Mouse (Mus musculus) megakaryocyte-erythroid progenitor cell, adult 5-6 weeks (primary cell): ENCODE measurements around the gene S100a5. TPM values are rescaled to one million over a fixed set of nuclear protein-coding genes. Genes with fewer than 3 reads are reported as not detected.

ENCODE experiments used
- ATAC-seq: replicated peaks from 2 replicates; pipeline ENCODE4 v1.8.0; 2016; ENCODE audit warnings: mild to moderate bottlenecking, inconsistent platforms; ENCODE audit not compliant: severe bottlenecking, poor library complexity, low FRiP score, low TSS enrichment
- total RNA-seq, 2 experiments: library from RNA; stranded (forward) in 1 of 2; stranded (reverse) in 1 of 2; fragments of 200-1000, 215-1000 nt in 1 of 2; fragments of >200 nt in 1 of 2; fragmentation: Nextera tagmentation in 1 of 2; gene quantifications; 2 replicates each; pipeline ENCODE4 v1.2.3; 2014 to 2017

The S100a5 gene
- total RNA-seq, 2 experiments from 2014 or later, result not detected

DNA sequence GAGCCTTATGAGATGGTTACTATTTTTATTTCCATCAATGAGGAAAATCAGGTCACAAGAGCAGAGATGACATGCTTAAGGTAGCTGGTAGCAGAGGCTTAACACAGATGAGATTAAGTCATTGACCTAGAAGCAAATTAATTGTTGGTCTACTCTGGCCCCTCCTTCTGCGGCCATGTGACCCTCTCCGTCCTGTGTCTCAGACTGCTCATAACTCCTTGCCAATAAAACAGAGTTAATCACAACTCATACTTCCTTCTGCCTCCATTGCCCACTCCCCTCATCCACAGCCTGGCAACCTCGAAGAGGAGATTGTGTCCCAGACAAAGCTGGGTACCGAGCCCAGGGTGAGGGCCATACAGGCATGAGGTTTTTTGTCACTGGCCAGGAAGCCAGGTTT, 10.1 kb upstream of the S100a5 start:
- no peak for ATAC-seq

GRCm38 (mm10) chr3:90599401-90599800, 8.9 kb upstream of the S100a5 start:
- no peak for ATAC-seq

DNA sequence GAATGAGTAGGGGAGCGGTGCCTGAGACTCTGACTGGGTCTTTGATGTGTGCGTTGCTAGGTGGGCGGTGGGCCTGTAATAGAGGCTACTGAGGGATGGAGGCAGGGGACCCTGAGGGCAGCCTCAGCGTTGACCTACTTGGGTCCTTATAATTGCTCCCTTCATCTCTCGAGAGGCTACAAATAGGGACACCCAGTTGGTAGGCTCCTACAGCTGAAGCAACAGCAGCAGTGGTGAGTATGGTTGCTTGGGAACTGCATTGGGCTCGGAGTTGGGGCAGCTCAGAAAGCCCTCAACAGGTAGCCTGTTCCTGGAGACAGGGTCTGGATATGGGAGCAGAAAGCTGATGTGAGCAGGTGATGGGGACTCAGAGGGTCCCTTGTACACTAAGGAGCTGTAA, 8.3 kb upstream of the S100a5 start:
- no peak for ATAC-seq

DNA sequence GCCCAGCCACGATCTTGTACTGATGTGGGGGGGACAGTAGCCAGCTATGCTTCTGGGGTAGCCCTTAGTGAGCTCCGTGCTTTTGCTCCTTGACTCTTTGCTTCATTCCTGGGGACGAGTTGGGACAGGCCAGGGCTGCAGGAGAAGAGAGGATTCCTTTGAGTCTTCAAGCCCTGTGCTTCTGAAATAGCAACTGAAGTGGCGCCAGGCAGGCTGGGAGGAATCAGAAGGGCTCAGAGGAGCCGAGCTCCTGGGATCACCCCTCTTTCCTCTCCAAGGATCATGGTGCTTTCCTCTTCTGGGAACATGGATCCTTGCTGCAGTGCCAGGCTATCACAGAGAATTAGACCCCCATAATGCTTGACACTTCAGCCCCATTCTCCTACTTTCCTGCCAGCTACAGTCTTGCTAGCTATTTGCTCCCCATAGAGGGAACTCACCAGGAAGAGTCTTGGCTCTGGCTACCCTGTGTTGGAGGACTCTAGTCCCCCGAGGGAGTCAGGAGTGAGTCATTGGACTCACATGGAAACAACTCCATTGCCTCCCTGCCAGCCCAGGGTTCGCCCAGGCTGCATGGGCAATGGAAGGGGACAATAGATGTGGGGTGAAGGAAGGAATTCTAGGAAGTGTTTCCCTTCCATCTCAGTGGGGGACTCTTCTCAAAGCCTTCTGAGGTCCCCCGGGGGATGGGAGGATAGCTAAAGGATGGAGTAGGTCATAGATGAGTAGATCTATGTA, 7.7 kb upstream of the S100a5 start:
- ATAC-seq, result no peak

DNA sequence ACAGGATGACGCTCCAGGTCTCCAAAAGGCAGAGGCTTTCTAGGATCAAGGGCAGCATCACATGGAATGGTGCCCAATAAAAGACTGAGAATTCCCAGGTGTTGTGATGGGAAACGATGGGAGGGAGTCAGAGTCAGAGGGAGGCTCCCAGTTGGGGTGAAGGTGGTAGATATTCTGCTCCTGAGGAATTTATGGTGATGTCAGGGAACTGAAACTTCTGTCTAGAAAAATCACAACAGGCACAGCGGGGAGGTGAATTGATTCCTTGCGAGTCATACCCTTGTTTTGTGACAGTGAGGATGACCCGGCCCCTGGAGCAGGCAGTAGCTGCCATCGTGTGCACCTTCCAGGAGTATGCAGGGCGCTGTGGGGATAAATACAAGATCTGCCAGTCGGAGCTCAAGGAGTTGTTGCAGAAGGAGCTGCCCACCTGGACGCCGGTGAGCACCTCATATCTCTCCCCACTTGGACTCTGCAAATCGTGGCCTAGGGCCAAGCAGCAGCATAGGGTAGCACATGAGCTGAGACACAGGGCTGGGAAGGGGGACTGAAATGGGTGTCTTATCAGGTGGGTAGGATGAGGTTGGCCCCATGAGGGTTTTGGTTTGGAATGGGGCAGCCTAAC, 6.7 kb upstream of the S100a5 start, which contains the start of gene Gm42674:
TSS of gene Gm42674 (plus strand) at position 419 of the 625 bp plus-strand sequence.
- ATAC-seq, result no peak

- ATAC-seq, result peak; percentile 64
Observed at GRCm38 (mm10) chr3:90603623-90604022, 4.7 kb upstream of the S100a5 start, which contains the start of gene S100a4. S100a4 (plus strand) TSS chr3:90603771.

DNA sequence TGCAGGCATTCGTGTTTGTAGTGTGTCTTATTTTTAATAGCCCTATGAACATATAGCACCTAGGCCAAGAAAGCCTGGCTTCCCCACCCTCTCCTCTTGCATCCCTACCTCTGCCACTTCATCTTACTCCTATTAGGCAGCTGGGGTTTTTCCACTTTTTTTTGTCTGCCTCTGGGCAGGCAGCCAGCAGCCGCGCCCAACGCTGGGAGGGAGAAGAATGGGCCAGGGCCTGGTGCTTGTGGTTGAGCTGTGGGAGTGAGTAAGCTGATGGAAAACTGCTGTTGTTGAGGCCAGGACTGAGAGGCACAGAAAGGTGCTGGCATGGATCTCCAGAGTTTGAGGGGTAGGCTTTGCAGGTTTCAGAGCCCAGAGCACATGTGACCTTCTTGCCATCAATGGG, 3.9 kb upstream of the S100a5 start:
- peak; percentile 73 for ATAC-seq

DNA sequence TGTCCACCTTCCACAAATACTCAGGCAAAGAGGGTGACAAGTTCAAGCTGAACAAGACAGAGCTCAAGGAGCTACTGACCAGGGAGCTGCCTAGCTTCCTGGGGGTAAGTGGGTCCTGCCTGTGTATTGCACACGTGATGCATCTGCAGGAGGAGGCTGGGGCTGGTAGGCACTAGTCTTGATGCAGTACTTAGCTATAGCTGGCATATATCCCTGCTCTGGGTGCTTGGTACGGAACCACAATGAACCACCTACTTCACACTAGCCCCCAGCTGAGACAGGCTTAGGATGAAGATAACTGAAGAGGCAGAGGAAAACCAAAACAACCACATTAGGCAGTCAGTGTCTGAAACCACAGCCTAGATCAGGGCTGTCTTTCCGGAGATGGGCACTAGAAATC, 3.3 kb upstream of the S100a5 start:
- ATAC-seq, result 0 out of 2 replicates have a peak, but pooled peaks have one; percentile 14

GRCm38 (mm10) chr3:90605736-90606135, 2.6 kb upstream of the S100a5 start:
- no peak for ATAC-seq

DNA sequence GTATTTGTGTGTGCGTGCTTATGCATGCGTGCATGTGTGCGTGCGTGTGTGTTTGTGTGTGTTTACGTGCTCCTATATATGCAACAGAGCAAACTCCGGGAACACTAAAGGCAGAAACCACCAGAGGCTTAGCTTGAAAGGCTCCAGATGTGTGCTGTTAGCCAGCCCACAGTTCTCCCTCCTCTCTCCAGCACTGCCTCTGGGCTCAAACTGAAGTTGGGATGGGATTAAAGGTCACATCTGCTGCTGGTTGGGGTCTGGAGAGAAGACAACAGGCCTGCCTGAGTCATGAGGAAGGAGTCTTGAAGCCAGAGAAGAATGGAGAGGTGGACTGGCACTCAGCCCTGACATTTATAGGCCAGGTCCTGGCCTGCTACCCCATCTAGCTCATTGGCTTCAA, 2.1 kb upstream of the S100a5 start:
- no peak for ATAC-seq

DNA sequence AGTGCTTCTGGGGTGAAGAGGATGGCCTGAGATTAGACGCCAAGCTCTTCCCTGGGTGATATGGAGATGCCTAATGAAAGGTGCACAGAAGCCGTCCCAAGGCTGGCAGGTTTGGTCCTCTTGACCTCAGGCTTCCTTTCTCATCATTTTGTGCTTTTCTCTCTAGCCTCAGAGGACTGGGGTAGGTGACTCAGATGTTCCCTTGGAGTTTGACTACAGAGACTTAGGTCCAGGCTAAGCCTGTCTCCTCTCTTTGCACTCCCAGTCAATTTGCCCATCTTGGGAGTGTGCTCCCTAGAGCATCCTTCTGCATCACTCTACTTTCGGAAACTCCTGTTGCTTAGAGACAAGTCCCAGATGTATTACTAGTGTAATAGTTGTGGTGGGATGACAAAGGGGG, 962 bp upstream of the S100a5 start:
- ATAC-seq, result no peak

- no peak for ATAC-seq
Observed at GRCm38 (mm10) chr3:90609102-90609501, 779 bp downstream of the S100a5 start.

GRCm38 (mm10) chr3:90611494-90611893, 3.2 kb downstream of the S100a5 start:
- ATAC-seq, result no peak

DNA sequence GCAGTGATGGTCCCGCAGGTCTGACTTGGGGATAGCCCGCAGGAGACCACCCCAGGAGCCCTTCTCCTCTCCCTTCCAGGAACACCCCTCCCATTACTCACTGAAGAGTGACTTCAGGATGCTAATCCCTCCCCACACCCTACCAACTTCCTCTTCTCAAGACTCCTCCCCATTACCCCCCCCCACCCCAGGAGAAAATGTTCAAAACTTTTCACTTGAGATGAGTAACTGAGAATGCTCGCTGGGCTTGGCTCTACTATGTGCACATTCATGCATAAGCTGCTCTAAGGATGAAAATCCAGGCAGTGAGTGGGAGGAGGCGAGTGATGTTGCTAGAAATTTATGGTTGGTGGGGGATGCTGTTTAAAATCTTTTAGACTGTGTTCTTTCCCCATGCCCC, 3.7 kb downstream of the S100a5 start:
- ATAC-seq, result no peak

- peak; percentile 67 for ATAC-seq
Observed at GRCm38 (mm10) chr3:90612728-90613291, 4.5 kb downstream of the S100a5 start, which contains the start of gene S100a6. S100a6 (plus strand) TSS chr3:90612882.

- no peak for ATAC-seq
Observed at GRCm38 (mm10) chr3:90613461-90614147, 5.3 kb downstream of the S100a5 start.

DNA sequence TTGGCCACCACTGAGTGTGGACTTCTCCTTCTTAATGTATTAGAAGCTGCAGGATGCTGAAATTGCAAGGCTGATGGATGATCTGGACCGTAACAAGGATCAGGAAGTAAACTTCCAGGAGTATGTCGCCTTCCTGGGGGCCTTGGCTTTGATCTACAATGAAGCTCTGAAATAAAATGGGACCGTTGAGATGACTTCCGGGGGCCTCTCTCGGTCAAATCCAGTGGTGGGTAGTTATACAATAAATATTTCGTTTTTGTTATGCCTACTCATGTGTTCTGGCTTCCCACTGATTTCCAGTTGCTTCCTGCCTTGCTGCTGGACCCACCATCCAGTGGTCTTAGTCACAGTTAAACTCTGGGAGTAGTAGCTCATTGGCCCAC, 5.8 kb downstream of the S100a5 start:
- no peak for ATAC-seq

DNA sequence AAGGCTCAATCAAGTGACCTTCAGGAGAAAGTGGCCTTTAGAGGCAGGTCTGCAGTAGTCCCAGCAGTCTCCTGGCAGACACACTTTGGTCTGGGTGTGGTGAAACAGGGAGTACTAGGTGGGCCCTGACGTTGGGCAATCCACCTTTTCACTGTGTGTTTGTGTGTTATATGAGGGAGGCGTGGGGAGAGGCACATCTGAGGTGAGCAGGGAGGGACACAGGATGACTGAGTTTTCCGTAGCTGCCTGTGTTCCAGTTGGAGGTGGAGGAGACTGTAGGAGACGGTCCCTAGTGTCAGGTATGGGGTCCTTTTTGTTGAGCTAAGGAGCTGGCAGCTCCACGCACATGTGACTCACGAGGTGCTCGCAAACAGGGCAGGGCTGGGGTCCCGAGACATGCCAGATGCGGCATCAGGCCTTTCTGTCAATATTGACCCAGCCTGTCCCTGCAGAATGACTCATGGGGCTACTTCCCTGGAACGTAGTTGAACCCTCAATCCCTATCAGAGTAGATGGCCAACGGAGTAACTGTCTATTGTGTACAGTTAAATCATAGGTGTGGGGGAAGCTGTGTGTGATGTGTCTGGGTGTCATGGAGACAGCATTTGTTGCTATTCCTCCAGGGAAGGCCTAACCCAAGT, 6.4 kb downstream of the S100a5 start:
- ATAC-seq, result no peak

- ATAC-seq, result peak; percentile 91
Observed at GRCm38 (mm10) chr3:90615415-90615814, 7.1 kb downstream of the S100a5 start.

DNA sequence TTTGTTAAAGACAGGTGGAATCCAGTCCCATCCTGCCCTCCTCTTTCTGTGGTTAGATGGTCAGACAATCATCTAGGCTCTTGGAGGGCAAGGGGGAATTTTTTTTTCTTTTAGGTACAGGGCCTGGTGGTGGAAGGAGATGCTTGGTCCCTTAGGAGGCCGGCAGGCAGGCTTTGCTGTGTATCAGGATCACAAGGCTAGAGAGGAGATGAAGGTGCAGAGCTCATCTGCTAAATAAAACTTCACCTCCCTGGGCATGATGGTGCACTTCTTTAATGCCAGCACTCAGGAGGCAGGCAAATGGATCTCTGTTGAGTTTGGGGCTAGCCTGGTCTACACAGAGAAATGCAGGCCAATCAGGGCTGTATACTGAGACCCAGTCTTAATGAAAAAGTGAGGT, 7.6 kb downstream of the S100a5 start:
- ATAC-seq, result no peak
